Mouse (Mus musculus): Measurements from ENCODE around the gene Trim72. TPM values are rescaled to one million over a fixed set of nuclear protein-coding genes. Genes with fewer than 3 reads are reported as not detected.
A peak's percentile ranks its signal among the peaks of the same experiment; 100 is the strongest.

The Trim72 gene
- not detected in 2 replicates for total RNA-seq (2021)
- long read RNA-seq, experiment 1 = 0 reads
- long read RNA-seq, experiment 2 = 0 reads

DNA sequence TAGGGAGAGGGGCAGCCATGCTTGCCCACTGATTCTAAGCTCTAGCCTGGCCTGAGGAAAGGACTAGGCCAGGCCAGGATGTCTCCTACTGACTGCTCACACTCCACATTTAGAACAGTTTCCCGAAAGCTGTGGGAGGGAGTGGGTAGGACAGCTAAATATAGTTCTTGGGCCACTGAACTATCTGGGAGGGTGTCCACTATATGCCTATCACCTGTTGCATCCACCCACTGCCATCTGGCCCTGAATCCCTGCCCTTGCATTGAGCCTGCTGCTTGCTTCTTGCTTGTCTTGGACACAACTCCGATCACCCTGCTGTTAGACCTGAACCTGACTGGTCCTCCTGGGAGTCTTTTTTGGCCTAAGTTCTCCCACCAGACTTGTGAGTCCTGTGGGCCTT, at the start of gene Trim72:
Gene Trim72 (plus strand): TSS at position 262 of the 400 bp plus-strand sequence.
- DNase-seq = no peak

DNA sequence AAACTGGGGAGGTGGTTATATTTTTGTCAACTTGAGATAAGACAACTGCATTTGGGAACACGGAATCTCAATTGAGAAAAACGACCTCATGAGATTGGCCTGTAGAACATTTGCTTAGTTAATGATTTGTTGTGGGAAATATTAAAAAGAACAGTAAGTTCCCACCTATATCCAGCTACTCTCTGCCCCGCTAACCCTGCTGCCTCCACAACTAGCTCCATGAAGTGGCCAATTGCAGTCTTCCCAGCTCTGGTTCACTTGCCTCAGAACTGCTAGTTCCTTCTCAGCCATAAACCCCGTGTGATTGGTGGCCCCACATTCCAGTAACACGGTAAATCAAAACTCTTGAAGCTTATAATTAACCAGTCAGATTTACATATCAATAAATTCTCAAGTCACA, 44.4 kb upstream of the Trim72 start:
- DNase-seq = no peak

DNA sequence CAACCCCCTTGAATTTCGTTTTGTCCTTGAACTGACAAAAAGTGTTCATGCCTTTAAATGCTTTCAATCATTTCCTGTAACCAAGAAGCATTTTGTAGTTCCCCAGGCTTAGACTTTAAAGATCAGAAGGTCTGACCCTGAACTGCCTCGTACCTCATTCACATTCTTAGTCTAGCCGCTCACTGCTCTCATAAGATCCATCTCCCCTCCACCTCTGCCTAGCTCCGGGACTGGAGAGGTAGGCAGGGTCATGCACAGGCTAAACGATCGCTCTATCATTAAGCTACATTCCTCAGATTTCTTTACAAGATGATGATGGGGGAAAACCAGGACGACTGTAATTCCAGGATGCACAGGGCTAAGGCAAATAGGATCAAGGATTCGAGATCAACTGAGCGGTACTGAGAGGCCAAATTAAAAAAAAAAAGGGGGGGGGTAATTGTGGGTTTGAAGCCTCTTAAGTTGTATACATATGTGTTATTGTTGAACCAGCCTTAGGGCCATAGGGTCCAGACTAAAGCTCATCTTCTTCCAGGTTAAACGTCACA, 37.3 kb upstream of the Trim72 start:
- DNase-seq = peak; percentile 35

DNA sequence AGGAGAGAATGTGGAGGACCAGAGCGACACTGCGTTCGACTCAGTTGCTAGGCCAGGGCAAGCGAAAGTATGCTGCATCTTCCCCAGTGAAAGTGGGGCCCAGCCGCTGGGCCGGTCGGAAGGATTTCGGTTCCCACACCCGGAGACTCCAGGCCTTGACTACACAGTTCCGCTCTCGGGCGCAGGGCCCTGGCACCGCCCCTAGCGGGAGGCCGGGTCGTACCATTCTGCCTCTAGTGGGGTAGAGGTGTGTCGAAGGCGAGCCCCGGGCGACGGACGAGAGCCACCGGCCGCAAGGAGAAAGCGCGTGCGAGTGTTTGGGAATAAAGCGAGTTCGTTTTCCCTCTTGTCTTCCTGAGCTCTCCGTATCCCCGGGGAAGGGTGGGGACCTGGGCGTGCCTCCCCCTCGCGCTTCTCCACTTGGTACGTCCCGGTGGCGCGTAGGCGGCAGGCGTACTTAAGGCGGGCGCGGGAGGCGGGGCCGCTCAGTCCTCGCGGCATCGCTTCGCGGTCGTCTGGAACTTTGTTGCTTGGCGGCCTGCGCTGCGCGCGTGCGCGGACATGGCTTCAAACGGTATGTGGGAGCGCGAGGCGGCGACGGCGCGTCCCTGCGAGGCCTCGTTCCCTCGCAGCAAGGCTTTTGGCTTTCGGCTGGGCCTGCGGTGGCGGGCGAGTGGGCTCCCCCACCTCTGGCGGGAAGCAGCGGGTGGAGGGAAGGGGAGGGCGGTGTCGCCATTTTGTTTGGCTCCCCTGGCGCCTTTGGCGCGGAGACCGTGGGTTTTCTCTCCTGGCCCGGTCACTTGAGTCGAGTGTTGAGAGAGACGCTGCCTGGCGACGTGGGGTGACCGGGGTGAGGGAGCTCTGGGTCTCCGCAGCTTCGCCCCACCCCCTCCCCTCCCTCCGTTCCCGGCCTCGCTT, 36.5 kb upstream of the Trim72 start, which contains the start of gene Fus:
Gene Fus (plus strand): TSS at position 454 of the 918 bp plus-strand sequence.
- DNase-seq = peak; percentile 98

DNA sequence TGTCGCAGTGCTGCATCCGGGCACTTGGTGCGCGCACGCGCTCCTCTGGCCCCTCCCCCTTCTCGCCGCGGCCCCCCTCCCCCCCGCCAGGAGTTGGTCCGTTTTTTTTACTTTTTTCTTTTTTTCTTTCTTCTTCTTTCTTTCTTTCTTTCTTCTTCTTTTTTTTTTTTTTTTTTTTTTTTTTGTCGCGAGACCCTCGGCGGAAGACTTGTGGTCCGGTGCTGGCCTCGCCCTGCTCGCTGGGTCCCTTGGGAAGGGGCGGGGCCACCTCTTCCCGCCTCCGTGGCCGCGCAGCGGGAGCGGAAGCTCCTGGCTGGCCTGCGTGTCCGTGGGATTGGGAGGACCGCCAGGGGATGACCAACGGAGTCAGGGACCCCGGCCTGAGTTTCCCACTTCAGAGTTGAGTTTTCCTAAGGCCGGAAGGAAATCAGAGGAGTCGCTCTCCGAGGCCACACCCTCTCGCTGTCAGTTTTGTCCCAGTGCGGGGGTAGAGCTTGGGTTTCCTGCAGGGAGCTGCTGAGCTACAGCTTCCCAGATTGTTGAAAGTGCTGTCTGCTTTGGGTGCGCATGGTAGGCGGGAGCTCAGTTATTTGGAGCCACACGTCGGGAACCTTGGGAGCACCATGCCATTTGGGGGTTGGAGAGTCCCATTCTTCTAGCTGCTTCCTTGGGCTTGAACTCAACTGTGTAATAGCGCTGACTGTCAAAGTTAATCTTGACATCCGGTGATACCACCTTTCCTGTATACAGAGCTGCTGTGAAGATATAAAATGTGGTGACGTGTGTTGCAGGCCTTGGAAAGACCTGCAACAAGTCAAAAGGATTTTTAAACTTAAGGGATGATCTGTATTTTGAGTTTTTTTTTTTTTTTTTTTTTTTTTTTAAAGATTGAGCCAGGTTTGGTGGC, 35.6 kb upstream of the Trim72 start:
- peak; percentile 90 for DNase-seq

DNA sequence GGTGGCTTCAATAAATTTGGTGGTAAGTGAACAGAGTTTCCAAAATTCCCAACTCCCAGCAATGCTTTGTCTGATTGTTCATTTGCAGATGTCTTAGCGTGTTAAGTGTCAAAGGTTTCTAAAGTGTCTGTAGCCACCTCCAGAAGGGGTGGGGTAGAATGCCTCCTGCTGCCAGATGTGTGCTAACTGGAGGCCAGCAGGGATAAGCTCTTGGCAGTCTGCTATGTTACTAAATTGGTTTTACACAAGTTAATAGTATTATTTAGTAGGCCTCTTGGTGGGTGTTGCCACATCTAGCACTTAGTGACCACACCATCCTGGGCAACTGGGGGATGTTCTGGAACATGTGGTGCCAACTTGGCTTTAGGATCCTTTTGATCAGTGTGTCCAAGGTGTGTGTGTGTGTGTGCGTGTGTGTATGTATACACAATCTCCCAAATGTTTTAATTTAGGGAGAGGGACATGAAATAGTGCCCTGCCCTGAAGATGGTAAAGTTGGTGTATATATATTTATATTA, 29.3 kb upstream of the Trim72 start:
- peak; percentile 44 for DNase-seq

DNA sequence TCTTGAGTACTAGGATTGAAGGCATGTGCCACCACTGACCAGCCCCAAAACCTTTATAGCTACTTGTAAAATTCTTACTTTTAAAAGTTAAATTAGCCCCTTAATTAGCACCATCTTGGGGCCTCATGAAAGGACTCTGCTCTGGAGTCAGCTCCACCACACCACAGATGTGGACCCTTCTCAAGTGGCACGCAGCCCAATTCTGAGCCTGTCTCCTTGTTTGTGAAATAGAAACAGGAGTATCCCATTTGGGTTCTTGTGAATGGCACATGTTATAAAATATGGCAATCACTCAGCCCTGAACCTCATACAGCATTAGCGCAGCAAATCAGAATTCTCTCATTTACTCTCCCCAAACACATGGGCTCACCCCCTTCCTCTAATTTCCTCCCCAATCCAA, 24.9 kb upstream of the Trim72 start:
- DNase-seq = no peak

DNA sequence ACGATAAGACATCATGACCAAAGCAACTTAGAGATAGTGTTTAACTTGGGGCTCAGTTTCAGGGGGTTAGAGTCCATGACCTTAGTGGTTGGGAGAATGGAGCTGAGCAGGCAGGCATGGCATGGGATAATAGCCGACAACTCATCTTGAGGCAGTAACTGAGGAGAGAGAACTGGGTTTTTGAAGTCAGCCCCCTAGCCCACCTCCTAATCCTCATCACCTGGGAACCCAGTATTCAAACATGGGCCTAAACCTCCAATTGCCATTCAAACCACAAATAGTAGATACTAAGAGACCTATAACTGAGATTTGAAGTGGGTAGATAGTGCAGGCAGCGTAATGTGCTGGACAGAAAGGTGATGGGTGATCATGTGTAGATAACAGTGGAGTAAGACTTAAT, 23.1 kb upstream of the Trim72 start:
- no peak for DNase-seq

DNA sequence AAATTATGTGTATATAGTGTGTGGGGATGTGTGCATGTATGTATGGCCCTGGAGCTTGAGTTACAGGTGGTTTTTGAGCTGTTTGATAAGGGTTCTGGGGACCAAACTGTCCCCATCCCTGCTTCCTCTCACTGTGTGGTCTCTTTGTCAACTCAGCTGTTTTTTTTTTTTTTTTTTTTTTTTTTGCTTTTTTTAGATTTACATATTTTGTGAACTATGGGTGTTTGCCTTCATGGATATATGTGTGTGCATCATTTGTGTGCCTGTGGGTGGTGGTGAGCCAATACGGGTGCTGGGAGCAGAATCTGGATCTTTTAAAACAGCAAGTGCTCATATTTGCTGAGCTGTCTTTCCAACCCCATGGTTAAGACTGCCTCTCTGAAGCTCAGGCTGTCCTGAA, 14.8 kb upstream of the Trim72 start:
- no peak for DNase-seq

DNA sequence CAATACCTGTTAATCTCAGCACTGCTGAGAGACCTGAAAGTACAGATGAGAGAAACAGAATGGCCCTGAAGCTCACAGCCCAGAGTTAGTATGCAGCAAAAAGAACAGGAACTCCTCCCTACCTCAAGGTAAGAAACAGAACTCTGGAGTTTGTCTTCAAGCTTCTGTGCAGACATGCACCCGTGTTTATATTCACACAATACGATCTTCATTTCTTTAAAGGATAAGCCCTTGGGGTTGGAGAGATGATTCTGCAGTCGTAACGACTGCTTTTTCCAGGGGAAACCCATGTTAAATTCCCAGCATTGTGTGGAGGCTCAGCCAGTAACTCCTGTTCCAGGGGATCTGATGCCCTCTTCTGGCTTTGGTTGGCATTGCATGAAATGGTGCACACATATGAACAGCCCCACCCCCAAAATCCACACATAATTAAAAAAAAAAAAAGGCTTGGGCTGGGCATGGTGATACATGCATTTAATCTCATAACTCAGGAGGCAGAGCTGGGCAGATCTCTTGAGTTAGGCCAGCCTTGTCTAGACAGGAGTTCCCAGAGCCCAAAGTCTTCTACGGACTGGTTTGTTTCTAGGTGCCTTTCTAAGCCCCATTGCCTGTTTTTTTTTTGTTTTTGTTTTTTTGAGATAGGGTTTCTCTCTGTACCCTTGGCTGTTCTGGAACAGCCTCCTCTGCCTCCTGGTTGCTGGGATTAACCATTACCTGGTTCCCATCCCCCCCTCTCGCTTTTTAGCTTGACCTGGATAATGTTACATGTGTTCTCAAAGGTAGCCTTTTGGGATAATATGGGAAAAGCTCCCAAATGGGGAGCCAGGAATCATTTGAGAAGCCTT, 11.9 kb upstream of the Trim72 start:
- peak; percentile 83 for DNase-seq

DNA sequence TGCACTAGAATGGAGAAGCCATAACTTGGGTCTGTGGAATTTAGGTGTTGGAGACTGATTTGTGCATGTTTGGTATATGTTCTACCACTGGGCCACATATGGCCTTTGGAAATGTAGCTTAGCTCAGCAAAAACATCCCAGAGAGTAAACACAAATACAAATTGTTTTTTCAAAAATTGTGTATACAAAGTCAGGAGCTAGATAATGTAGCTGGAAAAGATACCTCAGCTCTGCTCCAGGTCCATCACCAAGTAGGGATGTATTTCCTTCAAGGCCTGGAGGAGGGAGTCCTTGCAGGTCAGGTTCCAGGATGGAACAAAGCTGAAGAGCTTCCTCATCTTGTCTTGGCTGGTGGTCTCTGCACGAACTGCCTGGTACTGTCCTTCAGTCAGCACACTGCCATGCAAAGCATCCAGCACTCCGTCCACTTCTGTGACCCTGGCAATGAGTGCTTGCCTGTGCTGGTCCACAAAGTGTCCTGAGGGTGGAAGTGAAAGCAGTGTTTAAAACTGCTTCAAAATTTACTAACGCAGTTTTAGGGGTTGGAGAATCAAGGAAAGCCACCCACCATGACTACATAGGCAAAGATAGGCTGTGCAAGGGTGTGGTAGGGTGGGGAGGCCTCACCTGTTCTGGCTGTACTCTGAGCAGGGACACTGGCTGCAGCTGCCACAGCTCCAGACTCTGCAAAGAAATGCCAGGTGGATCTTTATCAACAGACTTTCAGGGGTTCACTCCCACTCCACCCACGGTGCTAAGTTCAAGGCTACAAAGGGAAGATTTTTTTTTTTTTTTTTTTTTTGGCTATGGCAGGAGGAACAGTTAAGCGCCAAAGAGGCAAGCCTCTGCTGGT, 11.0 kb upstream of the Trim72 start:
- DNase-seq = no peak

DNA sequence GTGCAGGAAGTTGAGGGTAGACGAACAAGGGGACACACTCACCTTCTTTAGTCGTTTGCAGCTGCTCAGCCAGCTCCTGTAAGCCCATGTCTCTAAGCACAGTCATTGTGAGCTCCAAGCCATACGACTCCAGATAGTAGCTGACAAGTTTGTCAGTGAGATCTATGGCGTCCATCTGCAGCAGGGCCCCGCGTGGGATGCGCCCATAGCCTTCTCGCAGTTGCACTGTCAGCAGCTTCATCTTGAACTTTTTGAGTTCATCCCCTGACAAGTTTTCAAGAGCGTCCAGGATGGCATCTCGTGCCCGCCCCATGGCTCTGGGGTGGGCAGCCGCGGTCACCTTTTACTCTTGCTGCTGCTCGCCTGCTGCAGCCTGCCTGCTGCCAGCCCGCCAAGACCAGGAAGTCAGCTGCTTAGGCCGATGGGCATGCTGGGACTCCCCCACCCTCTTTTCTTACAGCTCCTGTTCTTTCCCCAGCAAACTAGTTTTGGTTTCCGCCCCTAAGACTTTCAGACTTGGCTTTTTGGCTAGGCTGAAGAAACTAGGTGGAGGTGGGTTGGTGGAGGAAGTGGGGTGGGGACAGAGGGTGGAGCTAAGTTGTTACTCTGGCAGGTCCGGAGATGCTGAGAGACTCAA, 10.3 kb upstream of the Trim72 start, which contains the start of gene Pycard:
Gene Pycard (minus strand): TSS at position 527 of the 637 bp plus-strand sequence.
- DNase-seq = peak; percentile 70

DNA sequence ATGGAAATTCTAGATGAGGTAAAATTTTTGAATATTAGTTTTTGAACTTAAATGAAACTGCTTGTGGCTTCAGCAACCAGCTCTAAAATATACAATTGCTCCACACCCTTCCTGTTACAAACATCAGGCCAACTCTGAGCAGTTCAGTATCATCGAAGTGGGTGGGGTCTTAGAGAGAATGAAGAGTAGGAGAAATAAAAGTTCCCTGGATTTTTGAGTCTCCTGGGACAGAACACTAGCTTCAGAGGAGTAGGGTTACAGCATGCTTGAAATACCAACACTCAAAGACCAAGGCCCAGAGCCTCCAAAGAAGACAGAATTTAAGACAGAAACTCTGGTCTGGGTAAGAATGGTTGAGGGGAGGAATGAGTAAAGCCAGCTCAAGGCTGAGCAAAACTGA, 4.3 kb upstream of the Trim72 start:
- no peak for DNase-seq

DNA sequence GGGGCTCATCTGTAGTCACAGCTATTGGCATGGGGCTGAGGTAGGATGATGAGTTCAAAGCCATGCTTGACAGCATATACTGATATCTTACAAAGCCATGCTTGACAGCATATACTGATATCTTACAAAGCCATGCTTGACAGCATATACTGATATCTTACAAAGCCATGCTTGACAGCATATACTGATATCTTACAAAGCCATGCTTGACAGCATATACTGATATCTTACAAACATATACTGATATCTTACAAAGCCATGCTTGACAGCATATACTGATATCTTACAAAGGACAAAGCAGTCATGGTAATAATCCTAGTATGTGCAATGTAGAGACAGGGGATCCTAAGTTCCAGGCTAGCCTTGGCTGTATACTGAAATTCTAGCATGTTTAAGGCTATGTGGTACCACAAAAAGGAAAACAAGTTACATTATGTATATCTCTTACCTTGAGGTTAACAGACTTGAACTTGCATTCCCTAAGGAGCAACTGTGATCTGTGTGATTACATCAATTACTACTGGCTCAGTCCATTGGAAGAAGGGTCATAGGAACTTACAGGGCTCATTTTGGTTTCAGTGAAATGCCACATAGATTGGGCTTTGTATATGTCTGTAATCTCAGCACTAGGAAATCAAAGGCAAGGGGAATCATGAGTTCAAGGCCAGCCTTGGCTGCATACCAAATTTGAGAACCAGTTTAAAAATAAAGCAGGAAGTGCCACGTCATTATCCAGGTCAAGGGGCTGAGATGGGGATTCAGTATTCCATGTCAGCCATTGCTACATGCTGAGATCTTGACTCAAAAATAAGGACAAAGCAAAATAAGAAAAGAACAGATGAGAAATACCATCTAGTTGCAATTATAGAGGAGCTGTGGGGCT, 3.4 kb upstream of the Trim72 start:
- DNase-seq = peak; percentile 62

DNA sequence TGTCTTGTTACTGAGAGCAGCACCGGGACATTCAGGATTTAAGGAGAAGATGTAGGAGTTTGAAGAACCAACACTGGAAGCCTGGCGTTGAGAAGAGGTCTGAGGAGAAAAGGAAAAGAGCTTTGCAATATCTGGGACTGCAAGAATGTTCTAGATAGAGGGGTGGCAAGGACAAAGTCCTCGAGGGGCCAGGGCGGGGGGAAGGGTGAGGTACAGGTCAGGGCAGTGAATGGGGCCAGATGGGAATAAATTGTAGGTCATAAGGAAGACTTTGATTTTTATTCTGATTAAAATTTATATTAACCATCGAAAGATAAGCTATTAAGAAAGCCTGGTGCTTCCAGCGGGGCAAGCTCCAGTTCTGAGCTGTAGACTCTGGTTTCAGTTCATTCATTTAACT, 651 bp upstream of the Trim72 start:
- no peak for DNase-seq

DNA sequence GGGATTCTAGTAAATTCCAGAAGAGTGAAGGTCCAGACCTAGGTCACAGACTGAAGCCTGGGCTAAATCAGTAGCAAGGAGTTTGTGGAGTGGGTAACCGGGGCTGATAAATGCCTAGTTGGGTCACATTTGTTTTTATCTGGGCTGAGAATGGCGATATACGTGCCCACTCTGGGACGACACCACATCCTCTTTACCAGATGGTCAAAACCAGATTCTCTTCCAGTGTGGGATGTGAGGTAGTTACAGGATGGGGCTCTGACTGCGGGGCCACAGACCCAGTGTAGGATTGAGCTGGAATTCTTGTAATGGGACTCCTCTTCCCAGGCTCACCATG, 369 bp downstream of the Trim72 start:
- no peak for DNase-seq

DNA sequence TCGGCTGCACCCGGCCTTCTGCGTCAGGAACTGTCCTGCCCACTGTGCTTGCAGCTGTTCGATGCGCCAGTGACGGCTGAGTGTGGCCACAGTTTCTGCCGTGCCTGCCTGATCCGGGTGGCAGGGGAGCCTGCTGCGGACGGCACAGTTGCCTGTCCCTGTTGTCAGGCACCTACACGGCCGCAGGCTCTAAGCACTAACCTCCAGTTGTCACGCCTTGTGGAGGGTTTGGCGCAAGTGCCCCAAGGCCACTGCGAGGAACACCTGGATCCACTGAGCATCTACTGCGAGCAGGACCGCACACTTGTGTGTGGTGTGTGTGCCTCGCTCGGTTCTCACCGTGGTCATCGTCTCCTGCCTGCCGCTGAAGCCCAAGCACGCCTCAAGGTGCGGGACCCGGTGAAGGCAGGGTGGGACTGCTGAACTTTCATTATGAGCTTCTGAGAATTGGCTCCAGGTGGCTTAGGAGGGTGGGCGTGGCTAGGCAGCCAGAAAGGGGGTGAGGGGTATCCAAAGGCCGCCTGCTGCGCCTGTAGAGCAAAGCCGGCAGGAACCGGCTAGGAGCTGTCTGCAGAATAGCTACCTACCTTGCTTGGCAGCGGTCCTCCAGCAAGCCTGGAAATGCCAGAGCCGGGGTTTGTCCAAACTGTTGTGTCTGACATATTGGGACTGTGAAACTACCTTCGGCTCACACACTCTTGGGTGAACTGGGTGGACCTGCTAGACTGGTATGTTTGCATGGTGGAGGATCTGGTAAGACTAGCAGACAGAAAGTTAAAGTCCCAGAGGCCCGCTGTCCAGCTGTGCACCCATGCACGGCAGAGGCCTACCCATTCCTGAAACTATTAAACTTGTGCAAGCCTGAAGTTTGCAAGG, 976 bp downstream of the Trim72 start:
- DNase-seq = no peak

DNA sequence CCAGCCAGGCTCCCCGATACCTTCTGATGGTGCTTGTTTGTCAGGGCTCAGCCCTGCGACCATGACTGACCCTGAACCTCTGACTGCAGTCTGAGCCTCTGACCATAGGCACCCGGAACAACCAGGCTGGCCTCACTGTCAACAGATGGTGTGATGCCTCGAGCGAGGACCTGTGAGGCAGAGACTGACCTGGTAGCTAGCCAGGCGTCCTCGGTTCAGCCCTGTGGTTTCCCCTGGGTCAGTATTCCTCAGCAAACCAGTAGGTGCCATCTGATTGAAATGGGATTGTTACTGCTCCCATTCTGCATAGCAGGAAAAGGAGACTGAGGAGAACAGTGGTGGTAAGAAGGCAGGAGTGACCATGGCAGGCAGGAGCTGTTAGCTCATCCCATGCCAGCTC, 2.4 kb downstream of the Trim72 start:
- DNase-seq = no peak
